Mouse (Mus musculus): Measurements from ENCODE around the gene Sytl2. TPM values are rescaled to one million over a fixed set of nuclear protein-coding genes. Genes with fewer than 3 reads are reported as not detected.
A peak's percentile ranks its signal among the peaks of the same experiment; 100 is the strongest.

Gene Sytl2
- total and polyA plus RNA-seq, 3 experiments = not detected

- peak; percentile 73 for TF ChIP-seq HCFC1 (IDR thresholded peaks at IDR 0.05; ENCODE audit: low read depth, low read length)
- TF ChIP-seq MAZ (IDR thresholded peaks at IDR 0.05; ENCODE audit: low read depth, low read length) = no peak
- no peak for TF ChIP-seq GABPA (IDR thresholded peaks at IDR 0.05; ENCODE audit: low read depth, low read length)
- no peak; the same call in 1 of the 2 replicates for TF ChIP-seq MAFK (IDR thresholded peaks at IDR 0.05; ENCODE audit: borderline replicate concordance, low read depth, low read length)
- no peak for TF ChIP-seq ZC3H11A (IDR thresholded peaks at IDR 0.05; ENCODE audit: low read depth, low read length)
- TF ChIP-seq ZNF384 (IDR thresholded peaks at IDR 0.05; ENCODE audit: low read depth, low read length) = no peak
- peak; percentile 93 for TF ChIP-seq POLR2AphosphoS2 (IDR thresholded peaks at IDR 0.05; ENCODE audit: low read length)
- TF ChIP-seq CHD2 (IDR thresholded peaks at IDR 0.05; ENCODE audit: low read length) = no peak; the same call in 1 of the 2 replicates
- TF ChIP-seq MEF2A (IDR thresholded peaks at IDR 0.05; ENCODE audit: extremely low read depth, insufficient replicate concordance, low read depth, low read length, poor library complexity, severe bottlenecking) = no peak
- no peak for TF ChIP-seq SMC3 (IDR thresholded peaks at IDR 0.05; ENCODE audit: low read depth, low read length)
- TF ChIP-seq UBTF (IDR thresholded peaks at IDR 0.05; ENCODE audit: borderline replicate concordance, insufficient read depth, low read depth, low read length) = no peak
- peak; percentile 74 to 83 for TF ChIP-seq POLR2A (IDR thresholded peaks at IDR 0.05; ENCODE audit: control insufficient read depth in 1 of 2, insufficient read depth in 1 of 2, low read depth in 1 of 2, low read length in 2 of 2, poor library complexity in 1 of 2)
- 0 out of 2 replicates have a peak, but pooled peaks have one; percentile 21 for TF ChIP-seq MYB (IDR thresholded peaks at IDR 0.05; ENCODE audit: low read depth, low read length)
- peak; percentile 39; the same call in 1 of the 2 replicates for TF ChIP-seq ETS1 (IDR thresholded peaks at IDR 0.05; ENCODE audit: low read depth, low read length)
- TF ChIP-seq TCF12 (IDR thresholded peaks at IDR 0.05; ENCODE audit: low read depth, low read length) = peak; percentile 39; the same call in 1 of the 2 replicates
- TF ChIP-seq NRF1 (IDR thresholded peaks at IDR 0.05; ENCODE audit: insufficient read depth, low read depth, low read length, poor library complexity, severe bottlenecking) = no peak
- TF ChIP-seq GATA1 (IDR thresholded peaks at IDR 0.05; ENCODE audit: low read depth, low read length) = no peak
- peak; percentile 80 for TF ChIP-seq BHLHE40 (IDR thresholded peaks at IDR 0.05; ENCODE audit: borderline replicate concordance, low read depth, low read length)
- TF ChIP-seq CHD1 (IDR thresholded peaks at IDR 0.05; ENCODE audit: low read depth, low read length) = 0 out of 2 replicates have a peak, but pooled peaks have one; percentile 32
- no peak for TF ChIP-seq POLR2AphosphoS5 (IDR thresholded peaks at IDR 0.05; ENCODE audit: borderline replicate concordance, low read depth, low read length)
- TF ChIP-seq RCOR1 (IDR thresholded peaks at IDR 0.05; ENCODE audit: low read depth, low read length) = 0 out of 2 replicates have a peak, but pooled peaks have one; percentile 14
- no peak for TF ChIP-seq RAD21 (IDR thresholded peaks at IDR 0.05; ENCODE audit: low read depth, low read length)
Measured at GRCm38 (mm10) chr7:90456845-90457468, 154.9 kb downstream of the Sytl2 start, which contains the start of gene Tmem126a (continued).

- H3K4me3 ChIP-seq (ENCODE audit: control insufficient read depth in 1 of 2, insufficient read depth in 1 of 2, low read depth in 2 of 2, low read length in 2 of 2) = peak overlapping the region; percentile 62 to 78
- H3K27me3 ChIP-seq (ENCODE audit: control insufficient read depth in 1 of 2, insufficient read depth in 2 of 2, low read length in 2 of 2) = no peaks in the 10 kb centered on the region
- no peak for TF ChIP-seq USF1 (IDR thresholded peaks at IDR 0.05; ENCODE audit: low read depth, low read length)
- peak; percentile 78; the same call in 1 of the 2 replicates for TF ChIP-seq BHLHE40 (IDR thresholded peaks at IDR 0.05; ENCODE audit: borderline replicate concordance, low read depth, low read length)
- TF ChIP-seq NRF1 (IDR thresholded peaks at IDR 0.05; ENCODE audit: insufficient read depth, low read depth, low read length, poor library complexity, severe bottlenecking) = no peak
- TF ChIP-seq TBP (IDR thresholded peaks at IDR 0.05; ENCODE audit: low read depth, low read length) = no peak
- TF ChIP-seq MAFK (IDR thresholded peaks at IDR 0.05; ENCODE audit: borderline replicate concordance, low read depth, low read length) = no peak
- no peak for TF ChIP-seq MAX (IDR thresholded peaks at IDR 0.05; ENCODE audit: low read length)
- no peak for TF ChIP-seq CHD2 (IDR thresholded peaks at IDR 0.05; ENCODE audit: low read length)
- peak; percentile 46 for TF ChIP-seq MYB (IDR thresholded peaks at IDR 0.05; ENCODE audit: low read depth, low read length)
- no peak for TF ChIP-seq GABPA (IDR thresholded peaks at IDR 0.05; ENCODE audit: low read depth, low read length)
- no peak for TF ChIP-seq ZMIZ1 (IDR thresholded peaks at IDR 0.05; ENCODE audit: low read depth, low read length)
- TF ChIP-seq ELF1 (IDR thresholded peaks at IDR 0.05; ENCODE audit: low read depth, low read length) = no peak
- H3K4me1 ChIP-seq (ENCODE audit: control insufficient read depth in 1 of 2, insufficient read depth in 2 of 2, low read length in 2 of 2) = peaks cover 2 to 3% of the 10 kb centered on the region in 2 experiments; a peak in 3 of 4 replicates
- H3K79me2 ChIP-seq (ENCODE audit: control insufficient read depth, insufficient read depth, low read length, poor library complexity) = peaks cover 3% of the 10 kb centered on the region; the same call in 1 of the 2 replicates
- H3K27ac ChIP-seq (ENCODE audit: control insufficient read depth, low read depth, low read length) = peak overlapping the region; percentile 58
- peak overlapping the region; percentile 79 for H3K9ac ChIP-seq (ENCODE audit: control insufficient read depth, low read depth, low read length, poor library complexity, severe bottlenecking)
- H3K9me3 ChIP-seq (replicated peaks; ENCODE audit: insufficient read depth, low read length) = no peaks in the 10 kb centered on the region
- no peak for DNase-seq (ENCODE audit: low read depth, low spot score)
- H3K36me3 ChIP-seq (ENCODE audit: control insufficient read depth in 1 of 2, insufficient read depth in 2 of 2, low read length in 2 of 2) = peaks cover 0 to 18% of the 10 kb centered on the region in 2 experiments; a peak in 3 of 4 replicates
Measured at GRCm38 (mm10) chr7:90457517-90457916, 155.5 kb downstream of the Sytl2 start.
